ENCODE assay signal across 8 mouse cellular contexts in the genomic region with DNA sequence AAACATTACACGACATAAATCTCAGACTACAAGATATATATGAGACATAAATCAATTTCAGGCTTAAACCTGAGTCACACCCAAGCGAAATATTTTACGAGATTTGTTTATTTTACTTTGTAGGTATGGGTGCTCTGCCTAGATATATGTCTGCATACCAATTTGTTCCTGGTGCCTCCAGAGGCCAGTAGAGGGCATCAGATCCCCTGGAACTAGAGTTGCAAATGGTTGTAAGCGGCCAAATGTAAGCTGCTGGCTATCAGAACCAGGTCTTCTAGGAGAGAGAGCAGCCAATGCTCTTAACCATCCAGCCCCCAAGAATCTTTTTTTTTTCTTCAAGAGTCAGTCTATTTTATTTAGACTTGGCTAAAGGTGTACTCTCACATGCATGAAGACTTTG. TPM values are rescaled to one million over a fixed set of nuclear protein-coding genes. Genes with fewer than 3 reads are reported as not detected.
DNase-seq lines count a peak whose midpoint lies in the region; ATAC-seq lines count a peak whose summit lies in the region.

No protein-coding gene starts in this region.

- 89% methylated on average over 4 of the region's 4 CpGs for WGBS in neural tube, embryonic 11.5 days

- no peak overlapping the region for H3K9ac ChIP-seq in neural tube, embryonic 11.5 days (ENCODE audit: low read length)

- no peaks in the 10 kb centered on the region for H3K9me3 ChIP-seq in neural tube, embryonic 11.5 days (ENCODE audit: control insufficient read depth, low read length)

- no peak overlapping the region for H3K4me3 ChIP-seq in neural tube, embryonic 11.5 days (ENCODE audit: low read depth, low read length)

- H3K27me3 ChIP-seq in neural tube, embryonic 11.5 days (ENCODE audit: control insufficient read depth, insufficient read depth, low read length), result no peaks in the 10 kb centered on the region

- no peaks in the 10 kb centered on the region for H3K4me1 ChIP-seq in neural tube, embryonic 11.5 days (ENCODE audit: control insufficient read depth, insufficient read depth, low read length)

- DNase-seq in adrenal gland, postnatal 36 days, result peak; percentile 20 to 50
- DNase-seq in adrenal gland, adult 2 months, result no peak
- DNase-seq in neural tube, embryonic 11.5 days (ENCODE audit: low spot score), result peak; percentile 49
- DNase-seq in neural tube, embryonic 10.5 days (ENCODE audit: extremely low spot score, low spot score), result no peak
- peak; percentile 35 to 60 for DNase-seq in kidney, postnatal 36 days
- peak; percentile 23 for DNase-seq in thymus, postnatal 25 days
- no peak for DNase-seq in gastrocnemius, adult 18-20 months (ENCODE audit: low spot score)
- no peak for DNase-seq in gastrocnemius, postnatal 10 days

- no peak overlapping the region for H3K4me2 ChIP-seq in neural tube, embryonic 11.5 days (ENCODE audit: low read depth)

- no peak overlapping the region for H3K27ac ChIP-seq in neural tube, embryonic 11.5 days (ENCODE audit: low read depth, low read length)

- ATAC-seq in neural tube, embryonic 11.5 days (ENCODE audit: insufficient read depth, low FRiP score, low TSS enrichment), result no peak

- H3K36me3 ChIP-seq in neural tube, embryonic 11.5 days (ENCODE audit: control insufficient read depth, insufficient read depth, low read length), result peaks cover 18% of the 10 kb centered on the region

RNA-seq across cellular contexts. Expression of a gene that starts 28.3 kb away (rescaled TPM):
- under 1 TPM; 0.43 to 0.99 TPM for total RNA-seq in adrenal gland, postnatal 36 days (2021)
- total RNA-seq in adrenal gland, adult 2 months (2021), result 1 to 10 TPM in 1 of 2 experiments, under 1 TPM in 1; 0.48 to 1.5 TPM
- 0.41 and 1.2 TPM in 2 replicates for polyA plus RNA-seq in adrenal gland, adult 2 months (2012; rRNA removed)
- 2.0 and 3.1 TPM in 2 replicates for polyA plus RNA-seq in neural tube, embryonic 11.5 days (2014; fragmentation: Nextera tagmentation; extraction: Ambion mirVana)
- total RNA-seq in gastrocnemius, adult 18-20 months (2021), result under 1 TPM in 1 of 2 experiments, not detected in 1; 0.41 TPM
- total RNA-seq in gastrocnemius, postnatal 10 days (2021), result under 1 TPM; 0.20 to 0.66 TPM

RNA-seq across cellular contexts. Expression of a gene that starts 51.7 kb away (rescaled TPM):
- 100 to 1,000 TPM; 600 to 666 TPM for total RNA-seq in adrenal gland, postnatal 36 days (2021)
- 100 to 1,000 TPM; 578 to 689 TPM for total RNA-seq in adrenal gland, adult 2 months (2021)
- 376 and 431 TPM in 2 replicates for polyA plus RNA-seq in adrenal gland, adult 2 months (2012; rRNA removed)
- 293 and 318 TPM in 2 replicates for polyA plus RNA-seq in neural tube, embryonic 11.5 days (2014; fragmentation: Nextera tagmentation; extraction: Ambion mirVana)
- total RNA-seq in gastrocnemius, adult 18-20 months (2021), result 100 to 1,000 TPM in 1 of 2 experiments, 10 to 100 TPM in 1; 99.7 to 123 TPM
- total RNA-seq in gastrocnemius, postnatal 10 days (2021), result 100 to 1,000 TPM; 137 to 148 TPM

Comparison
In these comparisons a context has a peak if more than half of its experiments do, and no peak if none do; other contexts are left out.
1. DNase-seq: peak in adrenal gland, postnatal 36 days (2 of 2), neural tube, embryonic 11.5 days (single experiment), kidney, postnatal 36 days (2 of 2) and thymus, postnatal 25 days (single experiment); none in adrenal gland, adult 2 months (single experiment), neural tube, embryonic 10.5 days (single experiment), gastrocnemius, adult 18-20 months (single experiment) and gastrocnemius, postnatal 10 days (single experiment).